In the genomic region with DNA sequence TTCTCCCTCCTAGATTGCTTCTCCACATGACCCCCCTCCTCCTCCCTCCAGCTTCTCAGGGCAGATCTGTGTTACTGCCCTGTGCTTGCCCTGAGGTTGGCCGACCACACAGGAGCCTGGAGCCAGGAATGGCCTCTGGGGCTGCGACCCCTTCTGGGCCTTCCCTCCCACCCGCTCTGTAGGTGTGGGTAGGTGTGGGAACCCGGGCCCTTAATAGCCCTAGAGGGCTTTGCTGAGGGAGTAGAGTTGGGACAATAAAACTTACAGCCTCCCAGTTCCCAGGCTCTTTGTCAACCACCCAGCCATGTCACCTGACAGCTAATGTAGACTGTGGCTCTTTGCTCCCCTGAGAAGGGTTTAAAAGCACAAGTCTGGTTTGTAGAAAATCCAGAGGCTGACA, we compare ENCODE assay signal across 20 mouse cellular contexts. TPM values are rescaled to one million over a fixed set of nuclear protein-coding genes. Genes with fewer than 3 reads are reported as not detected.
DNase-seq lines count a peak whose midpoint lies in the region; ATAC-seq and TF ChIP-seq lines count a peak whose summit lies in the region.
"Had no signal": no experiment of that assay in that cellular context is flagged by ENCODE, and none has a peak within 500 bp of the region (broad histone marks: within the 10 kb centered on the region; RNA-seq: fewer than 3 reads in every experiment).

No protein-coding gene starts in this region.

- peak; percentile 86 for DNase-seq in heart, adult 11 months
- DNase-seq in heart, postnatal 4 days = no peak
- DNase-seq in lung, postnatal 10 days = no peak
- DNase-seq in fibroblast of lung, adult 2 months (ENCODE audit: low read depth) = peak; percentile 52
- DNase-seq in limb, embryonic 14.5 days (ENCODE audit: low spot score) = peak; percentile 27
- no peak for DNase-seq in layer of hippocampus, postnatal 10 days (ENCODE audit: low spot score in 2 of 2)
- no peak for DNase-seq in right cerebral cortex, adult 18-20 months
- DNase-seq: adrenal gland, adult 2 months; cerebellum, postnatal 10 days; gastrocnemius, postnatal 36 days; heart, postnatal 36 days; kidney, adult 18-20 months; liver; liver, postnatal 0 days; lung, postnatal 36 days had no signal

- H3K4me3 ChIP-seq in lung, embryonic 15.5 days = no peak overlapping the region
- no peak overlapping the region for H3K4me3 ChIP-seq in limb, embryonic 14.5 days (replicated peaks; ENCODE audit: low read length)
- H3K4me3 ChIP-seq: embryonic facial prominence, embryonic 12.5 days; midbrain, embryonic 10.5 days had no signal

- 18% methylated on average over 4 of the region's 4 CpGs for WGBS in lung, embryonic 15.5 days
- 7% methylated on average over 4 of the region's 4 CpGs for WGBS in limb, embryonic 14.5 days

- H3K9me3 ChIP-seq in lung, embryonic 15.5 days = no peaks in the 10 kb centered on the region
- H3K9me3 ChIP-seq in limb, embryonic 14.5 days (ENCODE audit: control insufficient read depth, low read length) = no peaks in the 10 kb centered on the region
- H3K9me3 ChIP-seq: embryonic facial prominence, embryonic 12.5 days; midbrain, embryonic 10.5 days had no signal

- H3K4me2 ChIP-seq in lung, embryonic 15.5 days = no peak overlapping the region
- no peak overlapping the region for H3K4me2 ChIP-seq in limb, embryonic 14.5 days (replicated peaks; ENCODE audit: low read depth, low read length, severe bottlenecking)
- H3K4me2 ChIP-seq: embryonic facial prominence, embryonic 12.5 days; heart, embryonic 11.5 days had no signal

- H3K9ac ChIP-seq in lung, embryonic 15.5 days = no peak overlapping the region
- no peak overlapping the region for H3K9ac ChIP-seq in limb, embryonic 14.5 days (ENCODE audit: low read depth, low read length, severe bottlenecking)
- H3K9ac ChIP-seq: embryonic facial prominence, embryonic 12.5 days; liver, postnatal 0 days had no signal

- H3K36me3 ChIP-seq in lung, embryonic 15.5 days = no peaks in the 10 kb centered on the region
- H3K36me3 ChIP-seq in limb, embryonic 14.5 days (ENCODE audit: control insufficient read depth, insufficient read depth, low read length) = no peaks in the 10 kb centered on the region
- H3K36me3 ChIP-seq: embryonic facial prominence, embryonic 12.5 days; midbrain, embryonic 10.5 days had no signal

- H3K27ac ChIP-seq in lung, embryonic 15.5 days = no peak overlapping the region
- H3K27ac ChIP-seq in limb, embryonic 14.5 days (replicated peaks; ENCODE audit: low read depth, low read length) = no peak overlapping the region
- H3K27ac ChIP-seq: embryonic facial prominence, embryonic 12.5 days; midbrain, embryonic 10.5 days had no signal

- H3K4me1 ChIP-seq in lung, embryonic 15.5 days = no peaks in the 10 kb centered on the region
- peaks cover 14% of the 10 kb centered on the region for H3K4me1 ChIP-seq in limb, embryonic 14.5 days (ENCODE audit: control insufficient read depth, insufficient read depth, low read length)

- no peak for TF ChIP-seq POLR2A in limb, embryonic 14.5 days (IDR thresholded peaks at IDR 0.05; ENCODE audit: borderline replicate concordance, extremely low read depth, insufficient read depth, insufficient read length)

- H3K27me3 ChIP-seq in lung, embryonic 15.5 days = no peaks in the 10 kb centered on the region
- no peaks in the 10 kb centered on the region for H3K27me3 ChIP-seq in limb, embryonic 14.5 days (ENCODE audit: control insufficient read depth, insufficient read depth, low read length)
- H3K27me3 ChIP-seq: CH12.LX; embryonic facial prominence, embryonic 12.5 days had no signal

- ATAC-seq in lung, embryonic 15.5 days (ENCODE audit: borderline replicate concordance, extremely low read depth, low FRiP score, low TSS enrichment) = peak; percentile 5; the same call in 1 of the 2 replicates
- peak; percentile 72 for ATAC-seq in limb, embryonic 14.5 days (ENCODE audit: low FRiP score, low read depth)
- ATAC-seq: liver, postnatal 0 days had no signal

RNA-seq across cellular contexts. Expression of a gene that starts 46.0 kb away (rescaled TPM):
- 10 to 100 TPM in 1 of 2 experiments, 1 to 10 TPM in 1; 8.7 to 10.1 TPM for total RNA-seq in heart, postnatal 4 days (2021)
- 0.47 and 0.53 TPM in 2 replicates for polyA plus RNA-seq in lung, embryonic 15.5 days (2015; fragmentation: Nextera tagmentation; extraction: Ambion mirVana)
- polyA plus RNA-seq in limb, embryonic 14.5 days (2012; rRNA removed) = 15.1 and 23.1 TPM in 2 replicates
- 8.5 and 10.3 TPM in 2 replicates for polyA plus RNA-seq in limb, embryonic 14.5 days (2014; fragmentation: Nextera tagmentation; extraction: Ambion mirVana)
- 1 to 10 TPM; 5.6 to 6.2 TPM for total RNA-seq in layer of hippocampus, postnatal 10 days (2021)
- total RNA-seq: CH12.LX had no signal
- polyA plus RNA-seq: liver, postnatal 0 days had no signal

Comparison
In these comparisons a context has a peak if more than half of its experiments do, and no peak if none do; other contexts are left out.
1. DNase-seq: peak in heart, adult 11 months (single experiment), fibroblast of lung, adult 2 months (single experiment) and limb, embryonic 14.5 days (single experiment); none in heart, postnatal 4 days (single experiment), lung, postnatal 10 days (single experiment), layer of hippocampus, postnatal 10 days (0 of 2) and right cerebral cortex, adult 18-20 months (single experiment).